Mouse (Mus musculus): ENCODE data around the gene Cfl1.
"Not testable (repeated sequence)": the region's sequence is repeated elsewhere in the genome, so short reads cannot be mapped to it uniquely, and the experiment has no call there.

Gene Cfl1

GRCm38 (mm10) chr19:5488878-5489571 lies 1.2 kb upstream of the Cfl1 start:
- DNase-seq (ENCODE audit: low spot score in 2 of 2), result peak; percentile 98 to 99

GRCm38 (mm10) chr19:5489721-5490120 lies 534 bp upstream of the Cfl1 start:
- not testable (repeated sequence) for DNase-seq (ENCODE audit: low spot score in 2 of 2)

GRCm38 (mm10) chr19:5490898-5491708 lies 848 bp downstream of the Cfl1 start:
- DNase-seq (ENCODE audit: low spot score in 2 of 2), result peak; percentile 78 to 81

GRCm38 (mm10) chr19:5492641-5493040 lies 2.4 kb downstream of the Cfl1 start:
- DNase-seq (ENCODE audit: low spot score in 2 of 2), result no peak

DNA sequence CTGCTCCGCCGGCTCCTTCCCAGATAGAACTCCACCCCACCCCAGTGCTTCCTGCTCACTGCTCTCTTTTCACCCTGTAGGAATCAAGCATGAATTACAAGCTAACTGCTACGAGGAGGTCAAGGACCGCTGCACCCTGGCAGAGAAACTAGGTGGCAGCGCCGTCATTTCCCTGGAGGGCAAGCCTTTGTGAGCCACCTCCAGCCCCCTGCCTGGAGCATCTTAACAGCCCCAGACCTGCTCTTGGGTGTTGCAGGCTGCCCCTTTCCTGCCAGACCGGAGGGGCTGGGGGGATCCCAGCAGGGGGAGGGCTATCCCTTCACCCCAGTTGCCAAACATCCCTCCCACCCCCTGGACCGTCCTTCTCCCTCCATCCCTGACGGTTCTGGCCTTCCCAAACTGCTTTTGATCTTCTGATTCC lies 3.1 kb downstream of the Cfl1 start:
- DNase-seq (ENCODE audit: low spot score in 2 of 2), result not testable (repeated sequence)

- DNase-seq (ENCODE audit: low spot score in 2 of 2), result no peak
These were observed 4.1 kb downstream of the Cfl1 start for GRCm38 (mm10) chr19:5494314-5494713.

- DNase-seq (ENCODE audit: low spot score in 2 of 2), result no peak
These were observed 5.2 kb downstream of the Cfl1 start for GRCm38 (mm10) chr19:5495353-5496051.

DNA sequence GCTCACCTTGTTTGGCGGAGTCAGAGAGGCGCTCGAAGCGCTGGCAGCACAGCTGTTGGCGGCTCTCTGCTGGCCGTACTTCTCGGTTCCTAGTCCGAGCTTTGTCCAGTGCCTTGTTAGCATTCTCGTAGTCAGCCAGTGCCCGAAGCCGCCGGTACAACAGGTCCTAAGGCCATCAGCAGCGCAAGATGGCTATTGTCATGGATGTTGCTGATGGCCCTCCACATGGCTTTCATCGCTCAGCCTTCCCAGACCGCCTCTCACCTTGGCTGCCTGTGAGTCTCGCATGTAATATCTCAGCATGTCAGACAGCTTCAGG lies 5.8 kb downstream of the Cfl1 start:
- DNase-seq (ENCODE audit: low spot score in 2 of 2), result no peak

- DNase-seq (ENCODE audit: low spot score in 2 of 2), result no peak
These were observed 10.1 kb downstream of the Cfl1 start for GRCm38 (mm10) chr19:5500330-5500875.

- DNase-seq (ENCODE audit: low spot score in 2 of 2), result no peak
These were observed 13.4 kb downstream of the Cfl1 start, which contains the start of gene 1700020D05Rik for GRCm38 (mm10) chr19:5503687-5504086. Gene 1700020D05Rik, minus strand, starts transcription at chr19:5503787.

DNA sequence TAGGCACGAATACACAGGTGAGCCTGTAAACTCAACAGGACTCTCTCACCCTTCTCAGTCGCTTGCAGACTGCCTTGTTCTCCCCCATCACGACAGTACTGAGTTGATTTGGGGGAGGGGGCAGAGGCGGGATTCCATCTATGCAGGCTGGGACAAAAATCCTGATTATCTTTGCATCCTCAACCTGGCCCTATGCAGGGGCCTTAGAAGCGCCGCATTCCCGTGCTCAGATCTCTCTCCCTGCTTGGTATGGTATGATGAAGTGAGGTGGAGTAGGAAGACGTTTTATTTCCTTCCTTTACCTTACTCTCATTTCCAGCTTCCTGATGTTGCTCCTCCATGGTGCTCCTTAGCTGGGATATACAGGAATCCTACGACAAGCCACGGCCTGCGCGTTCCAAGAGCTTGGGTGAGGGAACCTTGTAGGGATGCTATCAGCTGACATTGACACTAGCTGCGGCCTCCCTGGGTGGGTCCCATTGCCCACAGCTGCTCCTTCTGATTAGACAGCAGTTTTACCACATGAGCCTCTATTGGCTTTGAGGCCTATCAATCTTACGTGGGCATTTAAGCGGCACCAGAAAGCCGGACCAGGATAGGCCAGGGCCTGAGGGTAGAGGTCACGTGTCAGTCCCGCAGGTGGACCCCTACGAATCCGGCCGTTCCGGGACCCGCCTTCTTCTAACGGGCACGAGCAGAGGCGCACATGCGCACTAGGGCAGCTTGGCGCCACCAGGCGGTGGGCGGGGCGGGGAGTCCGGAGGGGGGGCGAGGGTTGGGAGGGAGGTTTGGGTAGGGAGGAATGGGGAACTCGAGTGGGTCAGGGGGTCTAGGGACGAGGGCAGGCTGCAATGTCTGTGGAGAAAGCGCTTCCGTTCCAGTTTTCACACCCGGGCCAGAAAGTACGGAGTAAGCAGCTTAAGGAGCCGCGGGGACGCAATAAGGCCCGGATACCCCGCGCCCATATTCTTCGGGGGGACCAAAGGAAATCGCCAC lies 20.1 kb downstream of the Cfl1 start, which contains the start of gene Snx32:
Snx32 (minus strand) TSS at position 508 of the 996 bp plus-strand sequence.
- peak; percentile 96 to 97 for DNase-seq (ENCODE audit: low spot score in 2 of 2)

DNA sequence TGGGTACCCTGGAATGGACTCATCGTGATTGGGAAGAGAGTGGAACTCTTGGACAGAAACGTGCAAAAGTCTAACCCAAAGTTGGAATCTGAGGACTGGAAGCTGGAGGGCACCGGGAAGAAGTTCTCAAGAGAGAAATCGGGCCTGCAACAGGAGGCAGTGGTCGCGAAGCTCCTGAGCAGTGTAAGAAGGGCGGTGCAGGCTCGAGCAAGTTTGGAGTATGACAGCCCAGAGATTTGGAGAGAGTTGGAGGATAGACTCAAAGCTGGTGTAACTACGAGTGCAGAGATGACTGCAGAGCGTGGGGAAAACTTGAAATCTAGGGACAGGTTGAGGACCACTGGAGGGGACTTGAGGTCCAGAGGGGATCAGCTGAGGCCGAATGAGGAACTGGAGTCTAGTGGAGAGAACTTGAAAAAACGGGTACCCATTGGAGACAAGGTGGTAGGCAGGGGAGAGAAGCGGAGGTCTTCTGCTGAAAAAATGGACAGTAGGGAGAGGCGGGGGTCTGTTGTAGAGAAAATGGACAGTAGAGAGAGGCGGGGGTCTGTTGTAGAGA lies 20.9 kb downstream of the Cfl1 start:
- DNase-seq (ENCODE audit: low spot score in 2 of 2), result no peak

DNA sequence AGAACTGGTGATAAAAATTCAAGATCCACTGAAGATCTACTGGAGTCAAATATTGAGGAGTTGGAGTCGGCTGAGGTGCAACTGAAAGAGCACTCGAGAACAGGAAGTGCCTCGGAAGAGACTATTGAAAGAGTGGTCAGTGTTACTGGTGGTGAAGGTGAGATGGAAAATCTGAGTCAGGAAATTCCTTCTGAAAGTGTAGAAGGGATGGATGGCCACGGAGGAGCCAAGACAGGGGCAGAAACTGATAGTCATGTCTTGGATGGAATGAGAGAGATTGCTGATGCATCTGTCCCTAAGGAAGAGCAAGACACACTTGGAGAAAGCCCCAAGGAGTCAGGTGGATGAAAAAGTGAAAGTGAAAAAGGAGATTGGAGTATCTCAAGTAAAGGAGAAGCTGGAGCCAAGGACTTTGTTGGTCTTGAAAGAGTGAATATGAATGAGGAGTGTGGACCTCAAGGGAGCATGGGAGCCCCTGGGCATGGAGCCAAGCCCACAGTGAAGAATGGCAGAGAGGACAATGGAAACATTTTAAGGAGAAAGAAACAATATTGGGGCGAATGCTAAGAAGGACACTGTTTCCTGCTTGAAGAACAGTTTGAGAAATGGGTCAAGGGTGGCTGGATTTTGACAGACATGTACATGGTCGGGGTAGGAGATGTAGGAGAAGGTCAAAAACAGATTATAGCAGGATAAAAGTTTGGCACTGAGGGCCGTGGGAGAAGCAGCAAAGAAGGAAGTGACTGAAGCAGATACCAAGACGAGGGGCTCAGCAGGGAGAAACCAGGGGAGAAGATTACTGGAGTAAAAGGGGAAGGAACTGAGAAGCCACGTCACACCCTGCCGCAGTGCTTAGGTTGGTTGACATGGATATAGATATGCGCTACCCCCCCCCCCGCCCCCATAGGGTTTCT lies 22.1 kb downstream of the Cfl1 start:
- no peak for DNase-seq (ENCODE audit: low spot score in 2 of 2)

- no peak for DNase-seq (ENCODE audit: low spot score in 2 of 2)
These were observed 22.7 kb downstream of the Cfl1 start for GRCm38 (mm10) chr19:5513005-5513349.

DNA sequence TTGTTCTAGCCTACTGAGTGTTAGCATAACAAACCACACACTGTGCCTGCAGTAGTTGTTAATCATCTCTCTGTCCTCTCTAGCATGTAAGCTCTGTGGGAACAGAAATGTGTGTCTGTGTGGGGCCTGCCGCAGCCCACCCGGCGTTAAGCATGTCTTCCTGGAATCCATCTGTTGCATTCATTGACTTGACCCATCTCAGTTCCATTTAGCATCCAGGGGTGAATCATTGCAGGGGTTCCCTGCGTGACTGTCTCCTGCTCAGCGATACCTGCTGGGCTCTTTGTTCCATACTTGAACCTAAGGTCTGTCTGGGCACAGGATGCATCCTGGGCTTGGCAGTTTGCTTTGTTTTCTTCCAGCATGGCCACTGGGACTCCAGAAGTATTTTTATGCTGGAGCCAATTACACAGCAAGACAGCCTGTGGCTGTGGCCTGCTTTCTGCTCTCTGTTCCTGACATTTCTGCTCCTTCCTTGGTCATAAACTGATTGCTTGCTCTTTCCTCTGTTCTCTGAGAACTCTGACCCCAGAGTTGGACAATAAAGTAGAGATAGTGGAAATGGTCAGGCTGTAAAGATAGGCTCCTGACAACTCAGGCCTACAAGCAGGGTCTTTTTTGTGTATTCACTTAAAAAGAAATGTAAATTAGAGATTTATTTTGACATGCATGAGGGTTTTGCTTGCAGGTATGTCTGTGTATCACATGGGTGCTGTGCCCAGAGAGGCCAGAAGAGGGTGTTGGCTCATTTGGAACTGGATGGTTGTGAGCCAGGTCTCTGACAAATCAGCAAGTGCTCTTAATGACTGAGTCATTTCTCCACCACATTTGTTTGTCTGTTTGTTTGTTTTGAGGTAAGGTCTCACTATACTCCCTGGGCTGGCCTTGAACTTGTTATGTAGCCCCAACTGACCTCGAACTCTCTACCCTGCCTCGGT lies 25.9 kb downstream of the Cfl1 start:
- DNase-seq (ENCODE audit: low spot score in 2 of 2), result no peak

DNA sequence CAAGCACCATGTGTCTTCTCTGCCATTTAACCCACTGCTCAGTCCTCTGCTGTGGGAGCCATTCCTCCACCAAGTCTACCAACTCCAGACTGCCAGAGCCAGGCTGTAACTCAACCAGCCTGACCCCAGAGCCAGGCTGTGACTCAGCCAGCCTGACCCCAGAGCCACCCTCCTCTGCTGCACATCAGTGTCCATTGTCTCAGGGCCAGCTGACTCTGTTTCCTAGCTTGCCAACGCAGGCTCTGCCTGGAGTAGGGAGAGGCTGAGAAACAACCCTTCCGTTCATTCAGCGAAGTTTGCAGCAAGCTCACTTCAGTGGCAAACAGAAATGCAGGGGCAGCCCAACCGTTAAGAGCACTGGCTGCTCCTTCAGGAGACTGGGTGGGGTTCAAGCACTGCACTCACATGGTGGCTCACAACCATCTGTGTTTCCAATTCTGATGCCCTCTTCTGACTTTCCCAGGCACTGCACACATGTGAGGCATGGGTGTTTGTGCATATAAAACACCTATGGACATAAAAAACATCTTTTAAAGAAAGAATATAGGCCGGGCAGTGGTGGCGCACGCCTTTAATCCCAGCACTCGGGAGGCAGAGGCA lies 26.8 kb downstream of the Cfl1 start:
- no peak for DNase-seq (ENCODE audit: low spot score in 2 of 2)

DNA sequence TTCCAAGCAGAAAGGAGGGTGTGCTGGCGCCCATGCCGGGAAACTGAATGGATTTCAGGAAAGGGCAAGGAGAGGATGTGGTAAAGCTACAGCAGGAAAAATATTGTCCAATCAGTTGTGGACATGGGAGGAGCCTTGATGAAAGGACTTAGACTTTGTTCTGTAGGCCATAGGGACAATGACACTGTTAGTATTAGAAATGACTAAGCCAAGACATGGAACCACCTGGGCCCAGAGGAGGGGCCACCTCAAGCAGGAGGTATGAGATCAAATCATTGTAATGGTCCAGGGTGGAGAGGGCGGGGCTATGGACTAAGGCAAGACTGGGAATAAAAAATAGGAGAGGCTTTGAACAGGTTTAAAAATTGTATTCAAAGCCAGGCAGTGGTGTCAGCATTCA lies 28.5 kb downstream of the Cfl1 start:
- DNase-seq (ENCODE audit: low spot score in 2 of 2), result no peak

- no peak for DNase-seq (ENCODE audit: low spot score in 2 of 2)
These were observed 34.9 kb downstream of the Cfl1 start for GRCm38 (mm10) chr19:5525204-5525603.
